Mouse (Mus musculus): ENCODE measurements around the gene Fgg.
A peak's percentile ranks its signal among the peaks of the same experiment; 100 is the strongest.

Fgg gene

GRCm38 (mm10) chr3:83007557-83007956, at the start of gene Fgg:
TSS of gene Fgg (plus strand) at chr3:83007724.
- no peak for DNase-seq (ENCODE audit: low spot score in 2 of 2)

GRCm38 (mm10) chr3:82971046-82971445, 36.5 kb upstream of the Fgg start:
- no peak for DNase-seq (ENCODE audit: low spot score in 2 of 2)

- DNase-seq (ENCODE audit: low spot score in 2 of 2): peak in 1 of 2 experiments; percentile 8
These were observed 26.7 kb upstream of the Fgg start for GRCm38 (mm10) chr3:82980818-82981217.

GRCm38 (mm10) chr3:82981861-82982260, 25.7 kb upstream of the Fgg start:
- no peak for DNase-seq (ENCODE audit: low spot score in 2 of 2)

- no peak for DNase-seq (ENCODE audit: low spot score in 2 of 2)
These were observed 22.7 kb upstream of the Fgg start for GRCm38 (mm10) chr3:82984840-82985239.

GRCm38 (mm10) chr3:82991963-82992362, 15.6 kb upstream of the Fgg start:
- no peak for DNase-seq (ENCODE audit: low spot score in 2 of 2)

- no peak for DNase-seq (ENCODE audit: low spot score in 2 of 2)
These were observed 14.6 kb upstream of the Fgg start for GRCm38 (mm10) chr3:82992956-82993355.

GRCm38 (mm10) chr3:82995368-82995767, 12.2 kb upstream of the Fgg start:
- DNase-seq (ENCODE audit: low spot score in 2 of 2): no peak

GRCm38 (mm10) chr3:82996656-82997055, 10.9 kb upstream of the Fgg start:
- no peak for DNase-seq (ENCODE audit: low spot score in 2 of 2)

- DNase-seq (ENCODE audit: low spot score in 2 of 2): peak; percentile 25 to 73
These were observed 8.6 kb upstream of the Fgg start for GRCm38 (mm10) chr3:82998772-82999463.

- no peak for DNase-seq (ENCODE audit: low spot score in 2 of 2)
These were observed 7.5 kb upstream of the Fgg start for GRCm38 (mm10) chr3:82999995-83000394.

GRCm38 (mm10) chr3:83002191-83002590, 5.3 kb upstream of the Fgg start:
- DNase-seq (ENCODE audit: low spot score in 2 of 2): peak; percentile 30 to 31

- no peak for DNase-seq (ENCODE audit: low spot score in 2 of 2)
These were observed 4.5 kb upstream of the Fgg start for GRCm38 (mm10) chr3:83003068-83003467.

GRCm38 (mm10) chr3:83004801-83005200, 2.7 kb upstream of the Fgg start:
- DNase-seq (ENCODE audit: low spot score in 2 of 2): no peak

- DNase-seq (ENCODE audit: low spot score in 2 of 2): no peak
These were observed 2.8 kb downstream of the Fgg start for GRCm38 (mm10) chr3:83010291-83010690.

- DNase-seq (ENCODE audit: low spot score in 2 of 2): no peak
These were observed 3.6 kb downstream of the Fgg start for GRCm38 (mm10) chr3:83011136-83011535.

GRCm38 (mm10) chr3:83011565-83011964, 4.0 kb downstream of the Fgg start:
- DNase-seq (ENCODE audit: low spot score in 2 of 2): no peak

- no peak for DNase-seq (ENCODE audit: low spot score in 2 of 2)
These were observed 5.1 kb downstream of the Fgg start for GRCm38 (mm10) chr3:83012636-83013035.

- no peak for DNase-seq (ENCODE audit: low spot score in 2 of 2)
These were observed 6.4 kb downstream of the Fgg start for GRCm38 (mm10) chr3:83013951-83014350.

GRCm38 (mm10) chr3:83016236-83016635, 8.7 kb downstream of the Fgg start:
- DNase-seq (ENCODE audit: low spot score in 2 of 2): no peak

- no peak for DNase-seq (ENCODE audit: low spot score in 2 of 2)
These were observed 12.9 kb downstream of the Fgg start for GRCm38 (mm10) chr3:83020387-83020786.

GRCm38 (mm10) chr3:83021176-83021575, 13.7 kb downstream of the Fgg start:
- DNase-seq (ENCODE audit: low spot score in 2 of 2): no peak

- no peak for DNase-seq (ENCODE audit: low spot score in 2 of 2)
These were observed 17.5 kb downstream of the Fgg start for GRCm38 (mm10) chr3:83025036-83025435.

All from frontal cortex, postnatal 36 days (tissue).